Mouse (Mus musculus) liver, embryonic 14.5 days (tissue): ENCODE data around the gene Bcl2l1. TPM values are rescaled to one million over a fixed set of nuclear protein-coding genes. Genes with fewer than 3 reads are reported as not detected.

Experiments used
- ATAC-seq: fragments of 200-750 bp; cut with Nextera tagmentation; 2 replicates; pipeline ENCODE4 v1.8.0; 2017; ENCODE audit warnings: moderate number of reproducible peaks, mild to moderate bottlenecking, moderate library complexity; ENCODE audit not compliant: insufficient read depth
- DNase-seq, 3 experiments: peaks; one replicate each; pipeline ENCODE4 v3.0.0-alpha.2; 2012 to 2013; ENCODE audit warnings: low read depth in 3 of 3, low spot score in 3 of 3
- H3K27ac ChIP-seq: fragments of 300-500 bp; sonication (generic); 2 replicates; pipeline ENCODE4 v1.5.1; 2014; ENCODE audit warnings: moderate library complexity, mild to moderate bottlenecking, control low read depth, inconsistent platforms
- H3K27me3 ChIP-seq: fragments of 300-500 bp; sonication (generic); 2 replicates; pipeline ENCODE4 v1.6.1; 2014; ENCODE audit warnings: mild to moderate bottlenecking, low read length, moderate library complexity; ENCODE audit not compliant: control insufficient read depth, insufficient read depth
- H3K36me3 ChIP-seq: fragments of 300-500 bp; sonication (generic); replicated peaks from 2 replicates; pipeline ENCODE4 v1.6.1; 2014; ENCODE audit warnings: low read depth; ENCODE audit not compliant: control insufficient read depth, insufficient read depth
- H3K4me1 ChIP-seq, 2 experiments: fragments of 200-500 bp in 1 of 2; fragments of 300-500 bp in 1 of 2; sonication (generic) in 1 of 2; replicated peaks; 2 replicates each; pipeline ENCODE4 v1.6.1; 2012 to 2014; ENCODE audit warnings: antibody characterized with exemption in 1 of 2, inconsistent platforms in 1 of 2, low read length in 1 of 2; ENCODE audit not compliant: control insufficient read depth in 2 of 2, insufficient read depth in 2 of 2
- H3K4me2 ChIP-seq: fragments of 300-500 bp; sonication (generic); 2 replicates; pipeline ENCODE4 v1.6.1; 2014; ENCODE audit warnings: low read depth, mild to moderate bottlenecking, control low read depth, moderate library complexity
- H3K4me3 ChIP-seq, 2 experiments: fragments of 200-500 bp in 1 of 2; fragments of 300-500 bp in 1 of 2; sonication (generic) in 1 of 2; 2 replicates each; pipeline ENCODE4 v1.5.1; 2012 to 2014; ENCODE audit warnings: low read depth in 2 of 2, low read length in 2 of 2, mild to moderate bottlenecking in 2 of 2, control low read depth in 1 of 2, inconsistent platforms in 1 of 2, moderate library complexity in 1 of 2; ENCODE audit not compliant: insufficient read depth in 1 of 2
- H3K9ac ChIP-seq: fragments of 300-500 bp; sonication (generic); replicated peaks from 2 replicates; pipeline ENCODE4 v1.6.1; 2014; ENCODE audit warnings: mild to moderate bottlenecking, control low read depth, moderate library complexity
- H3K9me3 ChIP-seq: fragments of 300-500 bp; sonication (generic); 2 replicates; pipeline ENCODE4 v1.6.1; 2016; ENCODE audit warnings: low read length, mixed read lengths; ENCODE audit not compliant: control insufficient read depth
- CTCF ChIP-seq: IDR thresholded peaks from 2 replicates; pipeline ENCODE4 v1.5.1; 2016; ENCODE audit warnings: antibody characterized with exemption, low read depth, control low read depth
- EP300 ChIP-seq: IDR thresholded peaks from 2 replicates; pipeline ENCODE4 v1.6.1; 2016; ENCODE audit warnings: antibody characterized with exemption, low read depth
- WGBS: fragments of 180-500 bp; shearing (Covaris S2); extraction: QIAGEN DNeasy Blood & Tissue Kit; methylation state at CpG from one replicate; pipeline ENCODE4 v1.1.7; 2014; ENCODE audit not compliant: insufficient replicate concordance; 5-methylcytosine and 5-hydroxymethylcytosine counted together
- polyA plus RNA-seq, 2 experiments: library from polyadenylated mRNA; depleted of rRNA in 1 of 2; stranded (reverse) in 1 of 2; unstranded in 1 of 2; fragments of >200 nt; fragmentation: Nextera tagmentation in 1 of 2; extraction: Ambion mirVana in 1 of 2; gene quantifications; 2 replicates each; pipeline versions ENCODE4 v1.2.1 to v1.2.3; 2012 to 2014

The Bcl2l1 gene
- polyA plus RNA-seq, 2 experiments = 72.2 to 172 TPM

DNA sequence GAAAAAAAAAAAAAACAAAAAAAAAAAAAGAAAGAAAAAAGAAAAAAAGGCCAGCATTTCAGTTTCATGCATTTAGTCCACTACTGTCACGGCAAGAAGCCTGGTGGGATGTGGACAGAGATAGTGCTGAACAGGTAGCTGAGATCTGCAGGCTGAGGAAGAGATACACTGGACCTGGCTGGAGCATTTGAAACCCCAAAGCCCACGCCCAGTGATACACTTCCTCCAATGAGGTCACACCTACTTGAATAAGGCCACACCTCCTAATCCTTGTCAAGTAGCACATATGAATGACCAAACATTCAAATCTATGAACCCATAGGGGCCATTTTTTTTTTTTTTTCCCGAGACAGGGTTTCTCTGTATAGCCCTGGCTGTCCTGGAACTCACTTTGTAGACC, 11.2 kb upstream of the Bcl2l1 start:
- DNase-seq (no peak), ATAC-seq (no peak)
- H3K4me1 ChIP-seq = peaks cover 3 to 4% of the 10 kb centered on the region in 2 experiments; a peak in 2 of 4 replicates
- 53% methylated on average over 3 of the region's 3 CpGs for WGBS
- no peaks in the 10 kb centered on the region for H3K27me3 ChIP-seq
- no peak overlapping the region for H3K9ac ChIP-seq
- H3K4me3 ChIP-seq = no peak overlapping the region
- no peaks in the 10 kb centered on the region for H3K9me3 ChIP-seq
- H3K36me3 ChIP-seq = no peaks in the 10 kb centered on the region
- H3K4me2 ChIP-seq = no peak overlapping the region
- H3K27ac ChIP-seq = no peak overlapping the region
- no peak for TF ChIP-seq CTCF
- TF ChIP-seq EP300 = no peak

- no peak overlapping the region for H3K27ac ChIP-seq
- no peaks in the 10 kb centered on the region for H3K36me3 ChIP-seq
- no peak overlapping the region for H3K4me2 ChIP-seq
- H3K9ac ChIP-seq = no peak overlapping the region
- H3K9me3 ChIP-seq = no peaks in the 10 kb centered on the region
- no peaks in the 10 kb centered on the region for H3K27me3 ChIP-seq
- TF ChIP-seq EP300 = no peak
- TF ChIP-seq CTCF = no peak
- no peak overlapping the region for H3K4me3 ChIP-seq
- ATAC-seq = no peak
- 57% methylated on average over 2 of the region's 2 CpGs for WGBS
- DNase-seq = no peak
- peaks cover 1 to 4% of the 10 kb centered on the region in 2 experiments for H3K4me1 ChIP-seq
These were observed 7.7 kb upstream of the Bcl2l1 start for GRCm38 (mm10) chr2:152839256-152839655.

DNA sequence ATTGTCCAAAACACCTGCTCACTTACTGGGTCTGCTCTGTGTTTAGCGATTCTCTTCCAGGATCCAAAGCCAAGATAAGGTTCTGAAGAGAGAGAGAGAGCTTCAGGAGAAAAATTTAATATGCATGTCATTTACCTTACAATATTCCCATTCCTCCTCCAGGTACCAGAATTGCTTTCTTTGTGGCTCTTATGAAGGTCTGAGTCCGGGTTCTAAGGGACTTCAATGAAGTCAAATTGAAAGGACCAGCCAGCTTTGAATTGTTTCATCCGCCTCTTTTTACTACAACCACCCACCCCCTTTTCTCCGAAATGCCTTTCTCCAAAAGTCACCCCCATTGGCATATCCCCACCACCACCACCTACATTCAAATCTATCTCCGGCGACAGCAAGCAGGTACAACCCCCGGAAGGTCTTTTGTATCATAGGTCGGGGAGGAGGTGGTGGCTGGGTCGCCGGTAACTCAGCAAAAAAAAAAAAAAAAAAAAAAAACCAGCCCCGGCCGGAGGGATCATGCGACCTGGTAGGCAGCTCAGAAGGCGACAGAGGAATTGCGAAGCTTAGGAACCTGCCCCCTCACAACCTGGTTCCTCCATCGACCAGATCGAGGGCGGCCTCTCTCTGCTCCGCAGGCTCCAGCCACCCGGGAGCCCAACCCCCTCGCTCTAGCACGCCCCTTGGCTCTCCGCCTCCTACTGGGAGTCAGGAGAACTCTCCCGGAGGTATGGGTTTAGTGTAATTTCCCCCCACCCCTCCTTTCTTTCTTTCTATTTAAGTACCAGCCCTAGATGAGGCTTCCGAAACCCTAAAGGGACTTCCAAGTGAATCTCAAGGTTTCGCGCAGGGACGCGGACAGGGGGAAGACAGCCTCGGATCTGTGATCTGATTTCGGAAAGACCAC, 1.3 kb downstream of the Bcl2l1 start:
- TF ChIP-seq EP300 (peak; percentile 64; the same call in 1 of the 2 replicates), CTCF (peak; percentile 91)
- Histone ChIP-seq H3K4me3 (peak overlapping the region; percentile 89 to 95), H3K9ac (peak overlapping the region; percentile 98), H3K9me3 (no peaks in the 10 kb centered on the region), H3K27me3 (no peaks in the 10 kb centered on the region), H3K27ac (peak overlapping the region; percentile 93), H3K4me1 (peaks cover 42 to 48% of the 10 kb centered on the region in 2 experiments), H3K36me3 (peaks cover 36% of the 10 kb centered on the region), H3K4me2 (peak overlapping the region; percentile 84)
- ATAC-seq (peak; percentile 71), DNase-seq (peak; percentile 77 to 82 (median 77))
- WGBS = 2% methylated on average over 30 of the region's 31 CpGs

DNA sequence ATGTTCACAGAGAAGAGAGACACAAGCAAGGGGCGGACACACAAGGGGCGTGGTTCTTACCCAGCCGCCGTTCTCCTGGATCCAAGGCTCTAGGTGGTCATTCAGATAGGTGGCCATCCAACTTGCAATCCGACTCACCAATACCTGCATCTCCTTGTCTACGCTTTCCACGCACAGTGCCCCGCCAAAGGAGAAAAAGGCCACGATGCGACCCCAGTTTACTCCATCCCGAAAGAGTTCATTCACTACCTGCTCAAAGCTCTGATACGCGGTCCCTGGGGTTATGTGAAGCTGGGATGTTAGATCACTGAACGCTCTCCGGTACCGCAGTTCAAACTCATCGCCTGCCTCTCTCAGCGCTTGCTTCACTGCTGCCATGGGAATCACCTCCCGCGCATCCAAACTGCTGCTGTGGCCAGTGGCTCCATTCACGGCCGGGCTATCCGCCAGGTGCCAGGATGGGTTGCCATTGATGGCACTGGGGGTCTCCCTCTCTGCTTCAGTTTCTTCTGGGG, 2.1 kb downstream of the Bcl2l1 start:
- H3K27me3 ChIP-seq = no peaks in the 10 kb centered on the region
- H3K4me2 ChIP-seq = peak overlapping the region; percentile 84
- DNase-seq (no peak), ATAC-seq (no peak)
- H3K9ac ChIP-seq = peak overlapping the region; percentile 98
- H3K4me3 ChIP-seq = peak overlapping the region; percentile 89 to 95
- peaks cover 51 to 52% of the 10 kb centered on the region in 2 experiments for H3K4me1 ChIP-seq
- 64% methylated on average over 23 of the region's 23 CpGs for WGBS
- TF ChIP-seq CTCF (no peak), EP300 (no peak)
- H3K27ac ChIP-seq = peak overlapping the region; percentile 93
- peaks cover 38% of the 10 kb centered on the region for H3K36me3 ChIP-seq
- no peaks in the 10 kb centered on the region for H3K9me3 ChIP-seq

DNA sequence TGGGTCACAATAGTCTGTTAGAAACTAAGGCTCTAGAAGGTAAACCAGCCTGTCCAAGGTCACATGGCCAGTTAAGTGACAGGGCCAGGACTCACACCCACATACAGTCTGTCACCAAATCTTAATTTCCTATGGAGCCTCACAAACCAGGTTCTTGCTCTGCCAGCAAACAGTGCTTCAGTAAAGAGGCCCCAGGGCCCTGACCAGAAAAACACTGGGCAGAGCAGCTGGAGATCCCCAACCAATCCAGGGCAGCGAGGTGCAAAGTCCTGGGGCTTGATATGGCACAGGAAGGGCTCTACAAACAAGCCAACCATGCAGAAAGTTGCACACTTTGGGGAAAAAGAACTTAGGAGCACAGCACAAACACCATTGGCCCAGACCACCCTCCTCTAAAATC, 3.0 kb downstream of the Bcl2l1 start:
- Histone ChIP-seq H3K9me3 (no peaks in the 10 kb centered on the region), H3K27me3 (no peaks in the 10 kb centered on the region), H3K4me1 (peaks cover 53 to 60% of the 10 kb centered on the region in 2 experiments), H3K4me2 (peak overlapping the region; percentile 84), H3K27ac (peak overlapping the region; percentile 93), H3K9ac (peak overlapping the region; percentile 98), H3K36me3 (peaks cover 47% of the 10 kb centered on the region), H3K4me3 (peak overlapping the region; percentile 89 to 95)
- WGBS = 15% methylated on average over 1 of the region's 1 CpGs
- no peak for ATAC-seq
- DNase-seq = no peak
- TF ChIP-seq EP300 (no peak), CTCF (no peak)
